Mouse (Mus musculus) C2C12 (cell line): ENCODE measurements around the gene Snca.
"Not testable (repeated sequence)": the region's sequence is repeated elsewhere in the genome, so short reads cannot be mapped to it uniquely, and the experiment has no call there.

Experiments
- CEBPB ChIP-seq: IDR thresholded peaks from one replicate; pipeline ENCODE4 v1.6.1; 2011; ENCODE audit warnings: low read depth, mild to moderate bottlenecking, control low read depth, moderate library complexity
- CTCF ChIP-seq: IDR thresholded peaks from one replicate; pipeline ENCODE4 v1.5.1; 2011; ENCODE audit not compliant: control insufficient read depth, insufficient read depth, insufficient read length

DNA sequence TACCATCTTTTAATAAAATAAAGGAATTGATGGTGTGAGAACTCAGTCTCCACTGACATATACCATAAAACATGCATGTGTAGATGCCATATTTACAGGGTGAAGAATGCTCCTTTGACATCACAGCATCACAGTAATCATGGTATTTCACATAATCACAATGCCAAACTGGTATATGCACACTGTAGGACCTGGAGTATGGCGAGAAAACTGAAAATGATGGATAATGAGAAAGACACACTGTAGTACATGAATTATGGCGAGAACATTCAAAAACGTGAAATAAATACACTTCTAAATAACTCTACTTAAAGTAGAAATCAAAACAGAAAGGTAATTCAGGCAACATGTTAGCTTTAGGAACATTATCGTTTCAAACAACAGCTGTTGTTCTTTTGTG is 142.6 kb downstream of the Snca start:
- not testable (repeated sequence) for TF ChIP-seq CEBPB, CTCF
